Mouse (Mus musculus): ENCODE measurements around the gene 9930021J03Rik. TPM values are rescaled to one million over a fixed set of nuclear protein-coding genes. Genes with fewer than 3 reads are reported as not detected.

Gene 9930021J03Rik
- total and polyA plus RNA-seq, 3 experiments, result 5.7 to 12.9 (median 11.8) TPM

DNA sequence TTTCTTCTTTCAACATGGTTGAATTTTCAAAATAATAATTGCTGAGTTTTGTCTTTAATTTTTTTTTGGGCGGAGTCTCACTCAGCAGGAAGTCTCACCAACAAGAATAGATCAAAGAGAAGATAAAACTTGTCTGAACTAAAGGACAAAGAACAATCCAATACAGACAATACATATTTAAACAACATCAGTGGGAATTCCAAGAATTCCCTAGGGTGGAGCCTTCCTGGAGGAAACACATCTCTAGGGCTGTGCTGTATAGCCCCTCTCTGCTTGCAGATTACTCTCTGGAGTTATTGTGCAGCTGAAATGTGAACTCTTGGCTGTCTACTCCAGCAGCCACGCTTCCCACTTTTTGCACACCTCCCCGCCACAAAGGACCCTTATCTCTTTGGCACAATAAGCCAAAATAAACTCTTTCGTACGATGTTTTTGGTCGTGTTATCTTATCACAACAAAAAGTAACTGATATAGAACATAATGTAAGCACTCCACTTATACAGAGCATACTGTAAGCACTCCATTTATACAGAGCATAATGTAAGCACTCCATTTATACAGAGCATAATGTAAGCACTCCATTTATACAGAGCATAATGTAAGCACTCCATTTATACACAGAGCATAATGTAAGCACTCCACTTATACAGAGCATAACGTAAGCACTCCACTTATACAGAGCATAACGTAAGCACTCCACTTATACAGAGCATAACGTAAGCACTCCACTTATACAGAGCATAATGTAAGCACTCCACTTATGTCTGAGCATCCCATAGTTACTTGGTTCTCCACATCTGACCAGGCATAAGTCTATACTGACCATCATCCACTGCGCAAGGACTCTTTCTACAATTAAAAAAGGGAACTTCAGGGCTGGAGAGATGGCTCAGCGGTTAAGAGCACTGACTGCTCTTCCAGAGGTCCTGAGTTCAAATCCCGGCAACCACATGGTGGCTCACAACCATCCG lies 125.3 kb downstream of the 9930021J03Rik start:
- Histone ChIP-seq H3K27ac (no peak overlapping the region), H3K4me1 (ENCODE audit: control insufficient read depth, insufficient read depth, low read length) (no peaks in the 10 kb centered on the region), H3K79me2 (replicated peaks; ENCODE audit: control insufficient read depth, insufficient read depth, low read length) (no peaks in the 10 kb centered on the region), H3K36me3 (ENCODE audit: control insufficient read depth, insufficient read depth, low read length) (no peaks in the 10 kb centered on the region), H3K9ac (ENCODE audit: low read depth, low read length) (no peak overlapping the region), H3K27me3 (ENCODE audit: control insufficient read depth, insufficient read depth, low read length) (no peaks in the 10 kb centered on the region), H3K4me3 (no peak overlapping the region)
- DNase-seq, result no peak
- TF ChIP-seq EP300 (IDR thresholded peaks at IDR 0.05; ENCODE audit: insufficient read depth, low read depth, low read length) (no peak), CTCF (IDR thresholded peaks at IDR 0.05) (no peak), POLR2A (IDR thresholded peaks at IDR 0.05; ENCODE audit: insufficient read depth, low read depth, low read length) (no peak)
- intact Hi-C loops (cut with DNase I), result loop anchor here (10.0 kb wide), 1 partner anchor 524 kb away; no protein-coding TSS in a partner anchor
- 58% methylated on average over 13 of the region's 13 CpGs for WGBS

- intact Hi-C loops (cut with DNase I), result no loop called here
- no peaks in the 10 kb centered on the region for H3K4me1 ChIP-seq (ENCODE audit: control insufficient read depth, insufficient read depth, low read length)
- H3K27me3 ChIP-seq (ENCODE audit: control insufficient read depth, insufficient read depth, low read length), result no peaks in the 10 kb centered on the region
- 73% methylated on average over 6 of the region's 6 CpGs for WGBS
- H3K9ac ChIP-seq (ENCODE audit: low read depth, low read length), result no peak overlapping the region
- H3K79me2 ChIP-seq (replicated peaks; ENCODE audit: control insufficient read depth, insufficient read depth, low read length), result no peaks in the 10 kb centered on the region
- no peaks in the 10 kb centered on the region for H3K36me3 ChIP-seq (ENCODE audit: control insufficient read depth, insufficient read depth, low read length)
- H3K4me3 ChIP-seq, result no peak overlapping the region
- TF ChIP-seq EP300 (IDR thresholded peaks at IDR 0.05; ENCODE audit: insufficient read depth, low read depth, low read length), result no peak
- TF ChIP-seq POLR2A (IDR thresholded peaks at IDR 0.05; ENCODE audit: insufficient read depth, low read depth, low read length), result no peak
- no peak for TF ChIP-seq CTCF (IDR thresholded peaks at IDR 0.05)
- DNase-seq, result no peak
- no peak overlapping the region for H3K27ac ChIP-seq
Measured at GRCm38 (mm10) chr19:29678181-29678778, 127.5 kb downstream of the 9930021J03Rik start.

- Histone ChIP-seq H3K79me2 (replicated peaks; ENCODE audit: control insufficient read depth, insufficient read depth, low read length) (no peaks in the 10 kb centered on the region), H3K36me3 (ENCODE audit: control insufficient read depth, insufficient read depth, low read length) (no peaks in the 10 kb centered on the region), H3K9ac (ENCODE audit: low read depth, low read length) (no peak overlapping the region), H3K4me3 (no peak overlapping the region), H3K4me1 (ENCODE audit: control insufficient read depth, insufficient read depth, low read length) (no peaks in the 10 kb centered on the region), H3K27ac (no peak overlapping the region), H3K27me3 (ENCODE audit: control insufficient read depth, insufficient read depth, low read length) (no peaks in the 10 kb centered on the region)
- intact Hi-C loops (cut with DNase I), result no loop called here
- DNase-seq, result no peak
- TF ChIP-seq CTCF (IDR thresholded peaks at IDR 0.05) (no peak), EP300 (IDR thresholded peaks at IDR 0.05; ENCODE audit: insufficient read depth, low read depth, low read length) (no peak), POLR2A (IDR thresholded peaks at IDR 0.05; ENCODE audit: insufficient read depth, low read depth, low read length) (no peak)
- 82% methylated on average over 10 of the region's 10 CpGs for WGBS
Measured at GRCm38 (mm10) chr19:29676479-29677193, 129.2 kb downstream of the 9930021J03Rik start.

GRCm38 (mm10) chr19:29675562-29676078 lies 130.2 kb downstream of the 9930021J03Rik start:
- no peak for TF ChIP-seq CTCF (IDR thresholded peaks at IDR 0.05)
- TF ChIP-seq POLR2A (IDR thresholded peaks at IDR 0.05; ENCODE audit: insufficient read depth, low read depth, low read length), result no peak
- TF ChIP-seq EP300 (IDR thresholded peaks at IDR 0.05; ENCODE audit: insufficient read depth, low read depth, low read length), result no peak
- no peak overlapping the region for H3K27ac ChIP-seq
- no peaks in the 10 kb centered on the region for H3K27me3 ChIP-seq (ENCODE audit: control insufficient read depth, insufficient read depth, low read length)
- H3K4me3 ChIP-seq, result no peak overlapping the region
- no peaks in the 10 kb centered on the region for H3K36me3 ChIP-seq (ENCODE audit: control insufficient read depth, insufficient read depth, low read length)
- 40% methylated on average over 9 of the region's 9 CpGs for WGBS
- intact Hi-C loops (cut with DNase I), result no loop called here
- H3K9ac ChIP-seq (ENCODE audit: low read depth, low read length), result no peak overlapping the region
- H3K79me2 ChIP-seq (replicated peaks; ENCODE audit: control insufficient read depth, insufficient read depth, low read length), result no peaks in the 10 kb centered on the region
- DNase-seq, result no peak
- no peaks in the 10 kb centered on the region for H3K4me1 ChIP-seq (ENCODE audit: control insufficient read depth, insufficient read depth, low read length)

- WGBS, result 92% methylated on average over 7 of the region's 7 CpGs
- intact Hi-C loops (cut with DNase I), result no loop called here
- no peak for TF ChIP-seq POLR2A (IDR thresholded peaks at IDR 0.05; ENCODE audit: insufficient read depth, low read depth, low read length)
- no peak for TF ChIP-seq EP300 (IDR thresholded peaks at IDR 0.05; ENCODE audit: insufficient read depth, low read depth, low read length)
- TF ChIP-seq CTCF (IDR thresholded peaks at IDR 0.05), result no peak
- no peak for DNase-seq
- Histone ChIP-seq H3K4me1 (ENCODE audit: control insufficient read depth, insufficient read depth, low read length) (no peaks in the 10 kb centered on the region), H3K27ac (no peak overlapping the region), H3K79me2 (replicated peaks; ENCODE audit: control insufficient read depth, insufficient read depth, low read length) (no peaks in the 10 kb centered on the region), H3K27me3 (ENCODE audit: control insufficient read depth, insufficient read depth, low read length) (no peaks in the 10 kb centered on the region), H3K9ac (ENCODE audit: low read depth, low read length) (no peak overlapping the region), H3K4me3 (no peak overlapping the region), H3K36me3 (ENCODE audit: control insufficient read depth, insufficient read depth, low read length) (no peaks in the 10 kb centered on the region)
Measured at GRCm38 (mm10) chr19:29674946-29675345, 130.8 kb downstream of the 9930021J03Rik start.

Measured in heart, adult 2 months (tissue).